Mouse (Mus musculus): ENCODE measurements around the gene Sema3d. TPM values are rescaled to one million over a fixed set of nuclear protein-coding genes. Genes with fewer than 3 reads are reported as not detected.

Gene Sema3d
- polyA plus RNA-seq, 2 experiments: 13.1 to 30.1 TPM

GRCm38 (mm10) chr5:12557889-12558288, 174.7 kb downstream of the Sema3d start:
- H3K4me2 ChIP-seq (replicated peaks; ENCODE audit: low read depth, low read length, severe bottlenecking): no peak overlapping the region
- H3K9me3 ChIP-seq (ENCODE audit: control insufficient read depth, low read length): no peaks in the 10 kb centered on the region
- no peaks in the 10 kb centered on the region for H3K4me1 ChIP-seq (ENCODE audit: control insufficient read depth, insufficient read depth, low read length)
- no peak overlapping the region for H3K4me3 ChIP-seq (replicated peaks; ENCODE audit: low read length)
- H3K9ac ChIP-seq (ENCODE audit: low read depth, low read length, severe bottlenecking): no peak overlapping the region
- H3K27me3 ChIP-seq (ENCODE audit: control insufficient read depth, insufficient read depth, low read length): no peaks in the 10 kb centered on the region
- WGBS: 41% methylated on average over 2 of the region's 2 CpGs
- H3K27ac ChIP-seq (replicated peaks; ENCODE audit: low read depth, low read length): no peak overlapping the region
- DNase-seq (ENCODE audit: low spot score): no peak
- no peak for ATAC-seq (ENCODE audit: low FRiP score, low read depth)
- H3K36me3 ChIP-seq (ENCODE audit: control insufficient read depth, insufficient read depth, low read length): no peaks in the 10 kb centered on the region
- no peak for TF ChIP-seq POLR2A (IDR thresholded peaks at IDR 0.05; ENCODE audit: borderline replicate concordance, extremely low read depth, insufficient read depth, insufficient read length)

- H3K36me3 ChIP-seq (ENCODE audit: control insufficient read depth, insufficient read depth, low read length): peaks cover 5% of the 10 kb centered on the region
These were observed 178.6 kb downstream of the Sema3d start for GRCm38 (mm10) chr5:12561740-12562139.

GRCm38 (mm10) chr5:12562204-12562603, 179.0 kb downstream of the Sema3d start:
- peak; percentile 86 for DNase-seq (ENCODE audit: low spot score)
- H3K9me3 ChIP-seq (ENCODE audit: control insufficient read depth, low read length): no peaks in the 10 kb centered on the region
- H3K9ac ChIP-seq (ENCODE audit: low read depth, low read length, severe bottlenecking): no peak overlapping the region
- no peak overlapping the region for H3K4me3 ChIP-seq (replicated peaks; ENCODE audit: low read length)
- ATAC-seq (ENCODE audit: low FRiP score, low read depth): no peak
- no peaks in the 10 kb centered on the region for H3K27me3 ChIP-seq (ENCODE audit: control insufficient read depth, insufficient read depth, low read length)
- peaks cover 5% of the 10 kb centered on the region for H3K36me3 ChIP-seq (ENCODE audit: control insufficient read depth, insufficient read depth, low read length)
- H3K4me2 ChIP-seq (replicated peaks; ENCODE audit: low read depth, low read length, severe bottlenecking): no peak overlapping the region
- no peak overlapping the region for H3K27ac ChIP-seq (replicated peaks; ENCODE audit: low read depth, low read length)
- TF ChIP-seq POLR2A (IDR thresholded peaks at IDR 0.05; ENCODE audit: borderline replicate concordance, extremely low read depth, insufficient read depth, insufficient read length): no peak
- no peaks in the 10 kb centered on the region for H3K4me1 ChIP-seq (ENCODE audit: control insufficient read depth, insufficient read depth, low read length)
- WGBS: 26% methylated on average over 5 of the region's 5 CpGs

More at GRCm38 (mm10) chr5:12561740-12562139, 178.6 kb downstream of the Sema3d start:
- Histone ChIP-seq H3K4me1 (ENCODE audit: control insufficient read depth, insufficient read depth, low read length) (no peaks in the 10 kb centered on the region), H3K27ac (replicated peaks; ENCODE audit: low read depth, low read length) (no peak overlapping the region), H3K9me3 (ENCODE audit: control insufficient read depth, low read length) (no peaks in the 10 kb centered on the region), H3K9ac (ENCODE audit: low read depth, low read length, severe bottlenecking) (no peak overlapping the region), H3K27me3 (ENCODE audit: control insufficient read depth, insufficient read depth, low read length) (no peaks in the 10 kb centered on the region), H3K4me2 (replicated peaks; ENCODE audit: low read depth, low read length, severe bottlenecking) (no peak overlapping the region), H3K4me3 (replicated peaks; ENCODE audit: low read length) (no peak overlapping the region)
- ATAC-seq (ENCODE audit: low FRiP score, low read depth) (no peak), DNase-seq (ENCODE audit: low spot score) (no peak)
- WGBS: 12% methylated on average over 2 of the region's 2 CpGs
- no peak for TF ChIP-seq POLR2A (IDR thresholded peaks at IDR 0.05; ENCODE audit: borderline replicate concordance, extremely low read depth, insufficient read depth, insufficient read length)

GRCm38 (mm10) chr5:12563132-12563531, 179.9 kb downstream of the Sema3d start:
- Histone ChIP-seq H3K4me2 (replicated peaks; ENCODE audit: low read depth, low read length, severe bottlenecking) (no peak overlapping the region), H3K27me3 (ENCODE audit: control insufficient read depth, insufficient read depth, low read length) (no peaks in the 10 kb centered on the region), H3K9ac (ENCODE audit: low read depth, low read length, severe bottlenecking) (no peak overlapping the region), H3K27ac (replicated peaks; ENCODE audit: low read depth, low read length) (no peak overlapping the region), H3K4me1 (ENCODE audit: control insufficient read depth, insufficient read depth, low read length) (no peaks in the 10 kb centered on the region), H3K4me3 (replicated peaks; ENCODE audit: low read length) (no peak overlapping the region), H3K9me3 (ENCODE audit: control insufficient read depth, low read length) (no peaks in the 10 kb centered on the region), H3K36me3 (ENCODE audit: control insufficient read depth, insufficient read depth, low read length) (peaks cover 5% of the 10 kb centered on the region)
- no peak for TF ChIP-seq POLR2A (IDR thresholded peaks at IDR 0.05; ENCODE audit: borderline replicate concordance, extremely low read depth, insufficient read depth, insufficient read length)
- WGBS: 74% methylated on average over 11 of the region's 11 CpGs
- no peak for DNase-seq (ENCODE audit: low spot score)
- no peak for ATAC-seq (ENCODE audit: low FRiP score, low read depth)

GRCm38 (mm10) chr5:12564602-12565220, 181.5 kb downstream of the Sema3d start:
- Histone ChIP-seq H3K36me3 (ENCODE audit: control insufficient read depth, insufficient read depth, low read length) (peaks cover 5% of the 10 kb centered on the region), H3K9me3 (ENCODE audit: control insufficient read depth, low read length) (no peaks in the 10 kb centered on the region), H3K4me2 (replicated peaks; ENCODE audit: low read depth, low read length, severe bottlenecking) (no peak overlapping the region), H3K4me1 (ENCODE audit: control insufficient read depth, insufficient read depth, low read length) (no peaks in the 10 kb centered on the region), H3K4me3 (replicated peaks; ENCODE audit: low read length) (no peak overlapping the region), H3K27me3 (ENCODE audit: control insufficient read depth, insufficient read depth, low read length) (no peaks in the 10 kb centered on the region), H3K27ac (replicated peaks; ENCODE audit: low read depth, low read length) (no peak overlapping the region), H3K9ac (ENCODE audit: low read depth, low read length, severe bottlenecking) (no peak overlapping the region)
- 25% methylated on average over 2 of the region's 2 CpGs for WGBS
- ATAC-seq (ENCODE audit: low FRiP score, low read depth): peak; percentile 51; the same call in 1 of the 2 replicates
- DNase-seq (ENCODE audit: low spot score): peak; percentile 68
- TF ChIP-seq POLR2A (IDR thresholded peaks at IDR 0.05; ENCODE audit: borderline replicate concordance, extremely low read depth, insufficient read depth, insufficient read length): no peak
